Mouse (Mus musculus) adrenal gland, postnatal 10 days (tissue): Measurements from ENCODE around the gene Runx3. TPM values are rescaled to one million over a fixed set of nuclear protein-coding genes. Genes with fewer than 3 reads are reported as not detected.

Source experiments
- DNase-seq: peaks from one replicate; pipeline ENCODE4 v3.0.0; 2021; ENCODE audit warnings: mixed read lengths
- long read RNA-seq, 2 experiments: library from polyadenylated mRNA; stranded (forward); transcript quantifications; one replicate each; pipeline ENCODE4 v2.0.0; 2021
- total RNA-seq, 2 experiments: library from RNA; stranded (reverse); gene quantifications; 2 replicates each; pipeline ENCODE4 v1.2.3; 2021

Runx3 gene
- total RNA-seq: 1 to 10 TPM; 2.9 to 3.2 TPM
- long read RNA-seq, experiment 1, partial matches to known transcripts: 0 of 1 reads
- long read RNA-seq, experiment 1, other reads (novel, unspliced or antisense): 1 of 1 reads
- long read RNA-seq, experiment 2: 0 reads

DNA sequence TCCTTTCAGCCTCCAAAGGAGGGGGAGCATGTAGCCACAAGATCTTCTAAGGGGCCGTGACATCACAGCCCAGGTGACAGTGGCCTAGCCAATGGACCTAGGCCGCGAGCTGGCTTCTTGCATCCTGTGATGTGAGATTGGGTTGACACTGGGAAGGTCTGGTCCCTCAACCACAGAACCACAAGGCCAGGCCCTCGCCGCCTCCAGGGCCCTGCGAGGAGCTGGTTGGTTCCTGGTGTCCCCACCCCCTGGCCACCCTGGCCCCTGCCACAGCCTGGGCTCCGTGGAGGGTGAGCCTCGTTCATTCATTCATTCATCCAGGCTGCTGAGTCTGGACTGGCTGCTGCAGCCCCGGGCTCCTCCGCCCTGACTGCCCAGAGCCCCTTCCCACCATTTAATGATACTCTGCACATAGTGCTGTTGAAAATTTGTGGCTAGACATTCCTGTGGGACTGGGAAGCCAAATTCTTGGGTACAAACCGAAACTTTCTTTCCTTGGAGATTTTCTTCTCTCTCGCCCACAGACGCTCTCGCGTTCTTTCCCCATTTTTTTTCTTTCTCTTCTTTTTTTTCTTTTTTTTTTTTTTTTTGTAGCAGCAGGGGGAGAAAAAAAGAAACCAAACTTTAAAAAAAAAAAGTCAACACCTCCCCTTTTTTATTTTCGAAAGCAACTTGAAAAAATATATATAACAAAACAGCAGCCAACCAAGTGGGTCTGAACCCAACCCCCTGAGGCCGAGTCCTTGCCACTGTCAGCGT lies at the start of gene Runx3:
TSS of gene Runx3 (plus strand) at position 311 of the 759 bp plus-strand sequence.
- DNase-seq: no peak

DNA sequence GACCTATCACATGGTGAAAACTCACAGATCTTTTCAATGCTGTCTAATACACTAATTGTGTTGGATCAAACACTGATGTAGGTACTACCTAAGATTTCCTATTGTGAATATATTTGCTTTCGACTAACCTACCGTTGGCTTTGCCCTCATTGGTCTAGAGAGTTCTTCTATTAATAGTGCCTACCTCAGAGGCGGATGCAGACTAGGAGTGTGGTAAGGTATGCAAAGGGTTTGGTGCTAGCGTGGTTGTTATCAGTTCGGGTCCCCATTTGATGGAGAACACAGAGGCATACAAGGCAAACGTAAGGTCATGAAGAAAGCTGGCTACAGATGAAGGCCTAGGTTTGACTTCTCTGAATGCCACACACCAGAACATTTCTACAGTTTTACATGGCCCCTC lies 47.8 kb upstream of the Runx3 start:
- no peak for DNase-seq

GRCm38 (mm10) chr4:135073523-135073922 lies 46.9 kb upstream of the Runx3 start:
- no peak for DNase-seq

DNA sequence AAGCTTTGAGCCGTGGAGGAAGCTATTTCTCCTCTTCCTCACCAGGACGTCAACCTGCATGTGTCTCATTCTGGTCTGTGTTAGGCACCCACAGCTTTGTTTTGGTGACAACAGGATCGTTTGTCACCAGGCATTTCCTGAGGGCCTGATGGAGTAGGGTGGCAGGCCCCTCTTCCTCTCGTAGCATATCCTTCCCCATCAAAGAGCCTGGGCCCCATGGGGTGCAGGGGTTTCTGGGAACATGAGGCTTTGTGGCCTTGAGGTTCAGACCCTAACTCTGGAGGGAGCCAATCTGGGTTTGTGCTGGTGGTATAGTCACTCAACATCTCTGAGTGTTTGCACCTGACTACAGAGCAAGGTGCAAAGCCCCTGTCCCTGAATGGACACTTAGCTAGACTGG lies 45.8 kb upstream of the Runx3 start:
- no peak for DNase-seq

- no peak for DNase-seq
Measured at GRCm38 (mm10) chr4:135075360-135075759, 45.1 kb upstream of the Runx3 start.

- no peak for DNase-seq
Measured at GRCm38 (mm10) chr4:135076611-135077010, 43.8 kb upstream of the Runx3 start.

- no peak for DNase-seq
Measured at GRCm38 (mm10) chr4:135077196-135077595, 43.3 kb upstream of the Runx3 start.

GRCm38 (mm10) chr4:135079859-135080640 lies 40.4 kb upstream of the Runx3 start:
- no peak for DNase-seq

DNA sequence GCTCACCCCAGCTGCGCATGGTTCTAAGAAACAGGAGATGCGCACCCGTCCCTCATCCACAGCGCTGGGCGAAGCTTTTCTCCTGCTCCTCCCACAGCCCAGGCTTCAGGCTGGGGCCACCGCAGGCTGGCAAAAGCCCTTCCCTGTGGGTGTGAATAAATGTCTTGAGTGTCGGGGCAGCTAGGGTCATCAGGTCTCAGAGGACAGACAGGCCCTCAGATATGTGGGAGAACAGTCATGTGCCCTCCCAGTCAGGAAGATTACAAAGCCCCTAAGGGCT lies 39.9 kb upstream of the Runx3 start:
- no peak for DNase-seq

GRCm38 (mm10) chr4:135083089-135083488 lies 37.4 kb upstream of the Runx3 start:
- DNase-seq: no peak

DNA sequence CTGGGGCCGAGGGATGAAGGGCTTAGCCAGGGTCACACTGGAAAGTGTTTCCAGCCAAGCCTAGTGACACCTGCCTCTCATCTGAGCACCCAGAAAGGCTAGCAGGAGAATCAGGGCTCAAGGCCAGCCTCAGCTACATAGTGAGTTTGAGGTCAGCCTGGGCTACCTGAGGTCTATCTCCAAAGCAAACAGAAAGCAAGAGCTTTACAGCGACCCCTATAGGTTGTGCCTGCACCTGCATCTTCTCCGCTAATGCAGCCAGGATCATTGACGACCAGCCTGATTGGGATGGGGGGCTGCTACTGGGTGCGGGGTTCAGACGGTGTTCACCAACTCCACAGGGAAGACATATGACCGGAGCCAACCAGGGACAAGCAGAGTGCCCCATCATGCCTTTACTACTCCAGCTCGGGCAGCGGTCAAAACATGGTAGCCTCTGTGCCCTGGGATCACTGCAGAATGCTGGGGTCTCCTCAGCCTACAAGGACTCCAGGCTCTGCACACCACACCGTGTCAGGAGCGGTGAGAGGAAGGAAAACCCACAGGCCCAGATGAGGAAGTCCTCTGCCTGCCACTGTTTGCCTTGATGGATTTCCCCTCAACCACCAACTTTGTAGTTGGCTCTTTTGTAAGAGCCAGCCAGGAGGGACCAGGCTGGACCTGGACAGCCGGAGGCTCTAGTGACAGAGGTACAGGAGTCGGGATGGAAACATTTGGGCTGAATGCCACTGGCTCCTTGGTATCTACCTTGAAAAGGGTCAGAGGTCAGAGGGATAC lies 35.2 kb upstream of the Runx3 start:
- DNase-seq: no peak

- DNase-seq: no peak
Measured at GRCm38 (mm10) chr4:135090613-135091012, 29.8 kb upstream of the Runx3 start.

DNA sequence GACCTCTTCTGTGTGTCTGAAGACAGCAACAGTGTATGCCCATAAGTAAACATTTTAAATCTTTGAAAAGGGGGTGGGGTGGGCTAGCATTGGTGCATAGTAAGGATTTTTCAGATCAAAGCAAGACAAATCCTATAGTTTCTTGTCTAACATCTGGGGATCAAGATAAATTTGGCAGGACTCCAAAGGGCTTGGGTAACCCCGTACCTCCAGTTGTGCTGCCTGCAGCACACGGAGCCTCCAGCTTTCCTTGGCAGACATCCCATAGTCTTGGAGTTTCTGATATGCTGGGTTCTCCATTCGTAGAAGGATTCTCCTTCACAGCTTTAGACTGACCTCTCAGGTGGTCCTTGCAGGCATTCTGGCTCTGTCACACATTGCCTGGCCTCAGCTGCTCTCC lies 27.6 kb upstream of the Runx3 start:
- DNase-seq: no peak

GRCm38 (mm10) chr4:135095693-135096092 lies 24.8 kb upstream of the Runx3 start:
- DNase-seq: no peak

DNA sequence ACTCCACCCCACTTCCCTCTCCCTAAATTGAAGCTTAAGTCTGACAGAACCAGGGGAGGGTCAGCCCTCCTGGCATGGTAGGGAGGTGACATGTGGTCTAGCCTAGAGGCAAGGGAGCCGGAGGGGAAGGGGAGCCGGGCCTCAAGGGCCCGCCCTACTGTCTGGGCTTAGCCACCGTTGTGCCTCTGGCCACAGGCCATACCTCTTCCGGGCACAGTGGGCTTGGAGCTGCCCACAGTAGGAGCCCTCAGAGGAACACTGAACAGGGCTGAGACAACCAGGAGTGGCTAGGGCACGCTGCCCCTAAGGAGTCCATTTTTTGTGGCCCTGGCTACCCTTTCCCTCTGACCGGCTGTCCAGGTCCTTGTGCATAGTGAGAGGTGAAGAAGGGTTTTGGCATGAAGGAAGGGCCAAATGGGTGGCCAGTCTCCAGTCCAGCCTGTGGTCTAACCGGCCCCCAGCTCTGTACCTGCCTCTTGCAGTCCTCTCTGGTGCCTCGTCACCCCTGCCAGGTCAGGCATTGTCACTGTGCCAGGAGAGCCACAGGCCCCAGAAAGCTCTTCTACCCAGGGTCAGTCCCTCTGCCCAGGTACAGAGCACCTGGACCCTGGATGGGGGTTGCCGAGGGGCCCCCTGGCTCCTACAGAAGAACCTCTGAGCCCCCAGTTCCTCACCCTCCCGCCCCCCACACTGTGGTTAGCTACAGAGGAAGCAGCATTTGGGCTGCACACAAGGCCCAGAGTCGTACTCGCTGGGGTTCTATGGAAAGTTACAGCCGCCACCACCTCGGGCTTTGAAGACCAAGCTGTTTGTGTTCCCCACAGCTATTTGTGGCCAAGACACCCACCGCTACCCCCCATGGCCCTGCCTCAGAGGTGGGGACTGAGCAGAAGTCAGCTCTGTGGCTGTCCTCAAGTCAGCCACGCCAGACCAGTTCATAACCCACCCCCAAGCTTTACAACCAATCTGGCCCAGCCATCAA lies 22.3 kb upstream of the Runx3 start:
- DNase-seq: no peak

DNA sequence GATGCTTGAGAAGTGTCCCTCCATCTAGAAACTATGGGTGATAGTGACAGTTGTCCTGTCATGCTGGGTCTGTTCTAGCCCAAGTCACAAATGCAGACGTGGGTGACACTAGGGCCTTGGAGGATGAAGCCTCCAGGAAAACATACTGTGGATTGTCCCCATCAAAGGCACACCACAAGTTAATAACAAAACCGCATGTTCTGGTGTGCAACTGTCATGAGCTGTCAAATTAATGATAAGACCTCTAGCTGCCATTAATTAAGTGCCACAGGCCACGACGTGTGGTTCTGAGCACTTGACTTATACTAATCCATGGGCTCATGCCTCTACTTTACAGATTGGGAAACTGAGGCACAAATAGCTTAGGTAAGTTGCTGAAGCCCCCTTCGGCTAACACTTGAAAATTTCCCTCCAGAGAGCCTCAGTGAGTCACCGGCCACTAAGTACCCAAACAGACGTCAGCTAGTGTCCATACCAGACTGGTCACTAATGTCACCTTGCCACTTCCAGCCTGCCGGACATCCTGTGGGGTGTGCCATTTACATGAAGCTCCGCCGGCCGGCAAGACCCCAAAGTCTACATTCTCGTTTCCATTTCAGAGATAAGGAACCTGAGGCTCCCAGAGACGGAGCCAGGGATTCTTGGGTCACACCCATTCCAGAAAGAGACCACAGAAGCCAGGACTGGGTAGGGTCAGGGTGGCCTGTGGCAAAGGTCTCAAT lies 18.3 kb upstream of the Runx3 start:
- DNase-seq: no peak

DNA sequence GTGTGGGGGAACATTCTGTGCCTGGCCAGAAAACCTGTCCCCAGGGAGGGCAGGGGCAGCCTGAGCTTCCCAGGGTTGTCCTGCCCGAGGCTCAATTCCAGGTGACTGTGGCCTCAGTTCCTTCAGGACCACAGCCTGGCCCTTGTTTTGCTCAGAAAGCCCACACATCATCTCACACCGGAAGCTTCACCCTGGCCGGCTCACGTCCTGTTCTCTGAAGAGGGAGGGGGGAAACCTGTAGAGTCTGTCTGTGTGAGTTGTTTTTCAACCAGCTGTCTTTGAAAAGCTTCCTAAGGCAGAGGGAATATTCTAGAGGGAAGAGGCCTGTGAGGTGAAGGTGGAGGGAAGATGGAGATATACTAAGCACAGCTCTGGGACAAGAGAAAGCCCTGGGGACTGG lies 17.7 kb upstream of the Runx3 start:
- no peak for DNase-seq

GRCm38 (mm10) chr4:135103800-135104199 lies 16.7 kb upstream of the Runx3 start:
- no peak for DNase-seq

- DNase-seq: no peak
Measured at GRCm38 (mm10) chr4:135106968-135107367, 13.5 kb upstream of the Runx3 start.

- DNase-seq: no peak
Measured at GRCm38 (mm10) chr4:135108666-135109065, 11.8 kb upstream of the Runx3 start.

GRCm38 (mm10) chr4:135113656-135114055 lies 6.8 kb upstream of the Runx3 start:
- no peak for DNase-seq
